In the genomic region with DNA sequence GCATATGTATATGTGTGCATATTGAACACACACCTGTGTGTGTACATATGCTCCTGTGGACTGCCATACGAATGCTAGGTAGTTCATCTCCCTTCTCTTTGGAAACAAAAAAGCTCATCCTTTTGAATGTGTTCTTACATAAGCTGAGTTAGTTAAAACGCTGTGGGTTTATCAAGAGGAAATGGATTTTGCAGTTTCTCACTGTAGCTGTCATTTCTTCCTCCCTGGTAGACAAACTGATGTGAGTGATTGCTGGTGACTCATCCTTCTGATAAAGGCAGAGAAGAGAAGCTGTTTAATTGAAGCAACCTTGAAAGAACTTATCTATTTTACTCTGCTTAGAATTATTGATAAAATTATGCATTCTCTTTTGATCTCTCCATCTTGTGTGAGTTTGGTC, we compare ENCODE assay signal across 16 mouse cellular contexts.
DNase-seq lines count a peak whose midpoint lies in the region; ATAC-seq and TF ChIP-seq lines count a peak whose summit lies in the region.
"Had no signal": no experiment of that assay in that cellular context is flagged by ENCODE, and none has a peak within 500 bp of the region (broad histone marks: within the 10 kb centered on the region; RNA-seq: fewer than 3 reads in every experiment).

No protein-coding gene starts in this region.

- peak overlapping the region; percentile 18; the same call in 1 of the 2 replicates for H3K27ac ChIP-seq in left cerebral cortex, adult 2 months
- H3K27ac ChIP-seq in intestine, postnatal 0 days (ENCODE audit: low read depth, low read length) = no peak overlapping the region
- H3K27ac ChIP-seq: embryonic facial prominence, embryonic 10.5 days; embryonic facial prominence, embryonic 12.5 days; forebrain, embryonic 13.5 days; forebrain, embryonic 15.5 days had no signal

- 63% methylated on average over 2 of the region's 2 CpGs for WGBS in intestine, postnatal 0 days

- no peak overlapping the region for H3K4me2 ChIP-seq in intestine, postnatal 0 days (replicated peaks; ENCODE audit: low read depth)
- H3K4me2 ChIP-seq: embryonic facial prominence, embryonic 12.5 days; forebrain, embryonic 13.5 days; forebrain, embryonic 15.5 days had no signal

- H3K4me3 ChIP-seq in left cerebral cortex, adult 2 months = no peak overlapping the region
- no peak overlapping the region for H3K4me3 ChIP-seq in intestine, postnatal 0 days (ENCODE audit: low read depth, low read length)
- H3K4me3 ChIP-seq: embryonic facial prominence, embryonic 10.5 days; embryonic facial prominence, embryonic 12.5 days; forebrain, embryonic 13.5 days; forebrain, embryonic 15.5 days had no signal

- H3K36me3 ChIP-seq in intestine, postnatal 0 days (ENCODE audit: control insufficient read depth, insufficient read depth) = no peaks in the 10 kb centered on the region
- H3K36me3 ChIP-seq: embryonic facial prominence, embryonic 10.5 days; embryonic facial prominence, embryonic 12.5 days; forebrain, embryonic 15.5 days had no signal

- H3K9me3 ChIP-seq in intestine, postnatal 0 days (ENCODE audit: control insufficient read depth) = no peaks in the 10 kb centered on the region
- H3K9me3 ChIP-seq: embryonic facial prominence, embryonic 10.5 days; embryonic facial prominence, embryonic 12.5 days; forebrain, embryonic 13.5 days; forebrain, embryonic 15.5 days had no signal

- H3K27me3 ChIP-seq in intestine, postnatal 0 days (replicated peaks; ENCODE audit: control insufficient read depth, insufficient read depth, low read length) = no peaks in the 10 kb centered on the region
- H3K27me3 ChIP-seq: embryonic facial prominence, embryonic 12.5 days; forebrain, embryonic 13.5 days; forebrain, embryonic 15.5 days had no signal

- peak; percentile 69 for ATAC-seq in frontal cortex, adult (ENCODE audit: low TSS enrichment)
- no peak for ATAC-seq in intestine, postnatal 0 days
- ATAC-seq: forebrain, embryonic 13.5 days; forebrain, embryonic 15.5 days had no signal

- no peak for DNase-seq in frontal cortex, postnatal 14 days (ENCODE audit: low spot score in 2 of 2)
- no peak for DNase-seq in left cerebral cortex, adult 2 months (ENCODE audit: extremely low spot score in 1 of 2, low spot score in 2 of 2)
- no peak for DNase-seq in left cerebral cortex, postnatal 4 days
- DNase-seq in 416B (ENCODE audit: low read depth) = peak; percentile 10
- peak; percentile 45 for DNase-seq in telencephalon, adult 2 months (ENCODE audit: low read depth, low spot score)
- DNase-seq: adrenal gland, adult 2 months; adrenal gland, postnatal 10 days; adrenal gland, postnatal 25 days; cerebellum, adult 11-12 months; cerebellum, adult 9-10 months had no signal

- intact Hi-C loops in left cerebral cortex, adult 2 months (cut with DNase I) = no loop called here
- intact Hi-C loops in left cerebral cortex, postnatal 4 days (cut with DNase I) = no loop called here

- no peaks in the 10 kb centered on the region for H3K4me1 ChIP-seq in intestine, postnatal 0 days (replicated peaks; ENCODE audit: control insufficient read depth, insufficient read depth, low read length)
- H3K4me1 ChIP-seq: embryonic facial prominence, embryonic 10.5 days; embryonic facial prominence, embryonic 12.5 days; forebrain, embryonic 13.5 days; forebrain, embryonic 15.5 days had no signal

- TF ChIP-seq CTCF in left cerebral cortex, adult 2 months (IDR thresholded peaks at IDR 0.05) = no peak
- TF ChIP-seq CTCF in intestine, postnatal 0 days (IDR thresholded peaks at IDR 0.05; ENCODE audit: low read depth) = no peak

- no peak overlapping the region for H3K9ac ChIP-seq in intestine, postnatal 0 days (ENCODE audit: low read depth, low read length)
- H3K9ac ChIP-seq: embryonic facial prominence, embryonic 12.5 days; forebrain, embryonic 13.5 days; forebrain, embryonic 15.5 days had no signal

Comparison
In these comparisons a context has a peak if more than half of its experiments do, and no peak if none do; other contexts are left out.
1. DNase-seq: peak in 416B (single experiment) and telencephalon, adult 2 months (single experiment); none in frontal cortex, postnatal 14 days (0 of 2), left cerebral cortex, adult 2 months (0 of 2) and left cerebral cortex, postnatal 4 days (single experiment).